Mouse (Mus musculus): ENCODE data around the gene Slc35b2.

The Slc35b2 gene

DNA sequence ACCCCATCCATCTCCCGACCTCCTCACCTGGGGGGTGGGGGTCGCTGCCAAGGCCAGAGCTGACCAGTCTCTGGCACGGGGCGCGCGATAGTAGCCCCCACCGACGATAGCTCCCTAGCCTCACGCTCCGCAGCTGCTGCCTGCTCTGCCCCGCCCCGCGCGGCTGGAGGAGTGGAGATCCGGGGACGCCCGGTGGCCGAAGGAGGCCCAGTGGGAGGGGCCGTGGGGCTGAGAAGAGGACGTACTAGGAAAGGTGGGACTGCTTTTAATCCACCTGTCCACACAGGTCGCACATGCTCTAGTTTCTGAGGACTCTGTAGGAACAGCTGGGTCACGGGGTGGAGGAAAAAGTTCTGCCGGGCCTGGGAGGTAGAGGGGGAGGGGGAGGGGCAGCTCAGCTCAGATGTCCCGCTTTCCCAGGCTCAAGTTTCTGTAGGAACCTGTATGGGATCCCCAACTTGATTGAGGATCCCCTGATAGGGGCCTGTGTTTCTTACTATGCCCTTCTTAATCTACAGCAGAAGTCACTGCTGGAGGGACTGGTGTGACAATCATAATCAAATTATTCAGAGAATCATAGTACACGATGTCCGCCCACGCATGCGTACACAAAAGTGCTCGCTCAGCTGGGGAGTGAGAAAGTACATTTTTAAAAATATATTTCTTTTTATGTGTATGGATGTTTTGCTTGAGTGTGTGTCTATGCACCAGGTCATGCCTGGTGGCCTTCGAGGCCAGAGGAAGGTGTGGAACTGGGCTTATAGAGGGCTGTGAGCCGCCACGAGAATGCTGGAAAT lies 36.0 kb downstream of the Slc35b2 start, which contains the start of gene Slc29a1:
Gene Slc29a1 (minus strand): TSS at position 161 of the 797 bp plus-strand sequence.
- peak; percentile 62 for DNase-seq (ENCODE audit: low read depth, low spot score)

DNA sequence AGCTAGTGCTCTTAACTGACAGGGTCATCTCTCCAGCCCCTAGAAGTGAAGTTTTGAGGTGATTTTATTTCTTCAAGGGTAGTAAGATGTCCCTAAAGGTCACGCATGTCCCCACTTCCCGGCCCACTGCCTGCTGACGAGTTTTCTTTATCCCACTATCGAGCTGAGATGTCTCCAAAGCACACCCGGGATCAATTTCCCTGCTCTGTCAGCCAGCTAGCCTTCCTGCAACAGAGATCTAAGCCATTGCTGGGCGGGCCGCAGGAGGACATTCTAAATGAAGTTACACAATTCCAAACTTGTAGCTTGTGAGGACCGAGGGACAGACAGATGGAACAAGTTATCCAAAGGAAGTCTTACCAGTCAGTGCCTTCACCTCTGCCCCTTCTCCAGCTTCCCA lies 36.6 kb downstream of the Slc35b2 start:
- no peak for DNase-seq (ENCODE audit: low read depth, low spot score)

DNA sequence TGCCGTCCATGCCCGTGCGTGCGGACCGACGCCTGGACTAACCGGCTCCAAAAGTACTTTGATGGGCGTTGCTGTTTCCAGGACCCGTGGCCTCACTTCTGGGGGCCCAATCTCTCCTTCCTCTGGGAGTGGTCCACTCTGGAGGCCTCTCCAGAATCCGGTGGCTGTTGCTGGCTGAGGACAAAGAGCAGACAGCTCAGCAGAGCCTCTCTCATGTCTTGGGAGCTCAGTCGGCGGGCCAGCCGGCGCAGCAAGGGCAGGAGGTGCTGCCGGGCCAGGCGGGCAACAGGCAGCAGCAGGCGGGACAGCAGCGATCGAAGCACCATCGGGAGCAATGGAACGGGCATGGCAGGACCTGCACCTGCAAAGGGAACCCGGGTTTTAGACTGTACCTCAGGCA lies 37.7 kb downstream of the Slc35b2 start:
- no peak for DNase-seq (ENCODE audit: low read depth, low spot score)

DNA sequence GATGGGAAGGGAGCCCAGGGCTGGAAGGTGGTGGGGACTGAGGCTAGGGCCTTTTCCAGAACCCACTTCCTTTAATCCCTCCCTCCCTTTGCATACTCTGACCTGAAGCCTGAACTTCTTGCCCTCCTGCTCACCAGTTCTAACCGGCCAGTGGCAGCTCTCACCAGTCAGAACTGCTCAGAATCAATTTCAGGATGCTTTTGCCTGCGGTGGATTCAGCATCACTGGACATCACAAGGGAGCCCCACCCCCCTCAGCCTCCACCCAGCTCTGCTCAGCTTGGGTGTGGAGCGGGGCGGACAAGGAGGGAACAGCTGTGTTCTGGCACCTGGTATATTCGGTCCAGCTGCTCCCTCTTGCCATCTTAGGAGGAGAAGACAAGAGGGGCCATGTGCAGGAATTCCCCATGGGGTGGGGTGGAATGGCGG lies 38.2 kb downstream of the Slc35b2 start, which contains the start of gene Mymx:
Gene Mymx (minus strand): TSS at position 226 of the 428 bp plus-strand sequence.
- no peak for DNase-seq (ENCODE audit: low read depth, low spot score)

DNA sequence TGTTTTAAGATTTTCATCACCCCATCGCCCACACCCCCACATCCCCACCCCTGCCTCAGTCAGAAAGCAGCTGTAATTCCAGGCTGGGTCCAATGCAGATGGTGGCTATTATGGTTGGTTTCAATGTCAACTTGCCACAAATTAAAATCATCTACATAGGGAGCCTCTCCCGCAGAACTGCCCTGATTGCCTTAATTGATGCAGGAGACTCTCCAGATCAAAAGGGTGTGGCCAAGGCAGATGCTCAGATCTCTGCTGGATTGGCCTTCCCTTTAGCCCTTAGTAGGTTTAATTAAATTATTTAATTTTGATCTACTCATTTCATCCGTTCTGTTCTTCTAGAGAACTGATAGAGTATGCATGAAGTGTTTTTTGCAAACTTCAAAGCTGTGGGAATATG lies 39.3 kb downstream of the Slc35b2 start:
- DNase-seq (ENCODE audit: low read depth, low spot score): no peak

DNA sequence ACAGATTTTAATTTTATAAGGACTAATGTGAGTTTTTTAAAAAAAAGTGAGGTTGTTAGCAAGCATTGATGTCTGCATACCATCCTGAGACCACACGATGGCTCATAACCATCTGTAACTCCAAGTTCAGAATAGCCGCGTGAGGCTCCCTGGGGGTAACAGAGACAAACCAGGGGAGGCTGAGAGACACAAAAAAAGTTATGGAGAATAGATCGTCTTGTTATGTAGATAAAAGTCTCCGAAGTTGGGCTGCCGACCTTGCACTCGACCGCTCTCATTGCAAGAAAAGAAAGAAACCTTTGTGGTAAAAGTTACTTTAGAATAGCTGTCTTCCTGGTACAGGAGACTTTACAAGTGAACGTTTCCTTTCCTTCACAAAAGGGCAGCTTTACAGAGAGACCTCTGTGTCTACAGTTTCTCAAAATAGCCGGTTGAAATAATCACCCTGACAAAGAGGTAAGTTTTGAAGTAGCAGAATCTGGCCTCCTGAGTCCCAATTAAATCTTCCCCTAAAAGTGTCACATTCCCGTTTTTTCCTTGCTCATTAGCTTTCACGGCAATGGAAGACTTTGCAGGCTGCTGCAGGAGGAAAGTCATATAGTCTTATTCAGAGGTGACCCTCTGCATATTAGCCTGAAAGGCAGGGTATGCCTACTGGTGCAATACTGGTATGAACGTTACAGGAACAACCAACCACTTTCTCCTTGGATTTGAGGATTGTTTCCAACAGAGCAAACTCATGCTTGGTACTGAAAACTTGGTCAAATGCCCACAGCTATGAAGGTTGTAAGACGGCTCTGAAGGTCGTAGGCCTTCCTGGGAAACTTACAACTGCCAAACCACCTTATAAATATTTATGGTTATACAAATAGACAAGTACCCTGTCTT lies 43.6 kb downstream of the Slc35b2 start:
- DNase-seq (ENCODE audit: low read depth, low spot score): no peak

DNA sequence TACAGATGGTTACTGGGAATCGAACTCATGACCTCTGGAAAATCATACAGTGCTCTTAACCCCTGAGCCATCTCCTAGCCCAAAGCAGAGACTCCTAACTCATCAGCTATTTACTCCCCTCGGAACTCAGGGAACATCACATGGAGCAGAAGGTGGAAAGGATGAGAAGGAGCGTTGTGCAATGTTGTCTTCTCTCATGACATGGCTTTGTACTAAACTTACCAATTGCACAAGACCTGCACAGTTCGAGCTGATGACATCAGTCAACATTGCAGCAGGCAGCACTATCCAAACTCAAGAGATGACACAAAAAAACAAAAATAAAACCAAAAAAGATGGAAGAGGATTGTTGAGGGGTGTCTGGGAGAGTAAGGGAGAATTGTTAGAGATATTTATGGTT lies 44.7 kb downstream of the Slc35b2 start:
- no peak for DNase-seq (ENCODE audit: low read depth, low spot score)

DNA sequence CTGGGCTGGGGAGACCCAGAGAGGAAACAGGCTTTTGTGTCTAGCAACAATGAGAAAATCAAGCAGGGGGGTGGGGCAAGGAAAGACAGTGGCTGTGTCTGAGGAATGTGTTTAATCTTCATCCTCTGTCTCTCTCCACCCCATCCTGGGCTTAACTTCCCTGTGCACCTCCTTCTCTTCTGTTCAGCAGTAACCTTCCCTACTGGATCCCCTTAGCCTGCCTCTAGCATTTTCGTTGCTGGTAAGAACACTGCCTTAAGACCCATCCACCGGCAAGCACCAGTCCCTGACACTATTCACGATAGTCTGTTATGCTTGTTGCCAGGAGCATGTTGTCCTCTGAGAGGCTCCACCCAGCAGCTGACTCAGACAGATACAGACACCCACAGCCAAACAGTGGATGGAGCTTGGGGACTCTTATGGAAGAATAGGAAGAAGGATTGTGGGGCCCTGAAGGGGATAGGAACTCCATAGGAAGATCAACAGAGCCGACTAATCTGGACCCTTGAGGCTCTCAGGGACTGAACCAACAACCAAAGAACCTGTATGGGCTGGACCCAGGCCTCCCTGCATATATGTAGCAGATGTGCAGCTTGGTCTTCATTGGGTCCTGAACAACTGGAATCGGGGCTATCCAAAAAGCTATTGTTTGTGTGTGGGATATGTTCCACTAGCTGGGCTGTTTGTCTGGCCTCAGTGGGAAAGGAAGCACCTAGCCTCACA lies 46.6 kb downstream of the Slc35b2 start:
- no peak for DNase-seq (ENCODE audit: low read depth, low spot score)

DNA sequence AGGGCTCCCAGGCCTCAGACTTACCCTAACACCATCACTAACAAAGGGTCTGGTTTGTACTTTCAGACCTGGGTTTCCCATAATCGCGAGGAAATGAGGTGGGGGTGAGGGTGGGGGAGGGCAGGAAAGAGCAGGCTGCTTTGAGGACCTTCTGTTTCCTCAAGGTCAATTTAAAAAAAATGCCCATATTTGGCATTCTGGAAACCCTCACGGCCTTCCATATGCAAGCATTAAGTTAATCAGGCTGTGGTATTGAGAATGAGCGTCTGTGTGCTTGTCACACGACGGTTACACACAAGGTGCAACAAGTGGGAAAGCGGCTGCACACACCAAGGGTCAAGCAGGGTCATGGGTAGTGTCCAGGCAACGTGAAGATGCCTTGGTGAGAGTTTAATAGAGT lies 48.3 kb downstream of the Slc35b2 start:
- DNase-seq (ENCODE audit: low read depth, low spot score): no peak

DNA sequence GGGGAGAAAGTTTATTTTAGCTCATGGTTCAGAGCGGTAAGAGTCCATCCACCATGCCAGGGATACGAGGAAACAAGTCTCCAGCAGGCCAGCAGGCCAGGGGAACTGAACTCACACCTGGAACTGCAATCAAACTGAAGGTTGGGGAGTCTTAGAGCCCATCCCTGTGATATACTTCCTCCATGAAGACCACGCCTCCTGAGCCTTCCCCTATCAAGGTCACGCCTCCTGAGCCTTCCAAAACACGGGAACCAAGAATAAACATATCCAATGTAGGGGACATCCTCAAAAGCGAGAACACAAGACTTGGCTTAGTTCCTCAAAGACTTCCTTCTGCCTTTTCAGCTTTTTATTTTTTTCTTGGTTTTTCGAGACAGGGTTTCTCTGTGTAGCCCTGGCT lies 49.2 kb downstream of the Slc35b2 start:
- DNase-seq (ENCODE audit: low read depth, low spot score): no peak

DNA sequence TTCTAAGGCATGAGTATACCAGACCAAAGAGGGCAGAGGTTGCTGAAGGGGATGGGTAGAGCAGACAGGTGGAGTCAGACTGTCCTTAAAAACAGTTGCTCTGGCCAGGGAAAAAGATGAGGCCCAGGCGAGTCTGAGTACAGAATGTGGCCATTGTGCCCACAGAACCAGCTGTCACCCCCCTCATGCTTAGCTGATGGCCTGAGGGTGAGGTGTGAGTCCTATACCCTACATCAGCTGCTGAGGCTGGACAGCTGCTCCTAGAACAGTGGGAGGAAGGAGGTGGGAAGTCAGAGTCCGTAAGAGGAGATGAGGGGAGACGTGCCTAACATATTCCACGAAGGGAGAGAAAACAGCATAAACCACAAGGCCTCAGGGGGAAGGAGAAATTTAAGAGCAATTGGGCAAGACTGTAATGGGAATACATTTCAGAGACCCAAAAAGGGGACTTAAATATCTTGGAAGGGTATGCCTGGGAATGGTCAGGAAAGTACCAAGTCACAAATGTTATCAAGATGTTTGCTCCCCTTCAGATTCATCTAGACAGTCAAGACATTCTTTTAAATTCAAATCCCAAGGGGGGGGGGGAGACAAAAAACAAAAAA lies 52.5 kb downstream of the Slc35b2 start:
- no peak for DNase-seq (ENCODE audit: low read depth, low spot score)

DNA sequence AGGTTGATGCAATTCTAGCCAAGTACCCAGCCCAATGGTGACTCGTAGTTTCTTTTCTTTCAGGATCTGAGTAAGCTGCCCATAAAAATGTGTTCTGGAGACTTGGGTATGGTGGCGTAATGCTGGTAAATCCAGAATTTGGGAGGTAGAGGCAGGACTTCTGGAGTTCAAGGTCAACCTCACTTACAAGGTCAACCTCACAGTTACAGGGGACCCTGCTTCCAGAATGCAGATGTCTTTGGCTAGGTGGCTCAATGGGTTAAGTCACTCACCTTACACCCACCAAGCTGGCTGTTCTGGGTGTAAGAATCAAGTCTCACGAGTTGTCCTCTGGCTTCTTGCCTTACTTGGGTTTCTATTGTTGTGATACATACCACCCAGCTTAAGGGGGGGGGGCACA lies 53.0 kb downstream of the Slc35b2 start:
- no peak for DNase-seq (ENCODE audit: low read depth, low spot score)
